22 mouse cellular contexts compared by ENCODE assay signal in genomic region chr8:118395178-118395577, GRCm38 (mm10).
DNase-seq lines count a peak whose midpoint lies in the region; ATAC-seq lines count a peak whose summit lies in the region.
"Had no signal": no experiment of that assay in that cellular context is flagged by ENCODE, and none has a peak within 500 bp of the region (broad histone marks: within the 10 kb centered on the region; RNA-seq: fewer than 3 reads in every experiment).

No protein-coding gene starts in this region.

- no peak for ATAC-seq in granulocyte monocyte progenitor cell, adult 5-6 weeks (replicated peaks; ENCODE audit: poor library complexity, severe bottlenecking)
- ATAC-seq: activated CD4-positive, CD25-positive, alpha-beta regulatory T cell, adult 4 months; forebrain, embryonic 13.5 days; liver, postnatal 0 days; midbrain, embryonic 16.5 days had no signal

- WGBS in heart, embryonic 10.5 days = 70% methylated on average over 4 of the region's 4 CpGs

- H3K4me3 ChIP-seq in heart, embryonic 10.5 days = no peak overlapping the region
- H3K4me3 ChIP-seq in brown adipose tissue, adult 24 weeks (ENCODE audit: insufficient read depth, low read depth, low read length) = no peak overlapping the region
- H3K4me3 ChIP-seq: embryonic facial prominence, embryonic 13.5 days; forebrain, embryonic 13.5 days; hindbrain, embryonic 13.5 days; layer of hippocampus, adult 2 months; myocyte had no signal

- intact Hi-C loops in heart, postnatal 25 days (cut with DNase I) = loop anchor here (2.0 to 10.0 kb wide), 2 partner anchors 40 to 460 kb away; no protein-coding TSS in a partner anchor

- H3K4me1 ChIP-seq in heart, embryonic 10.5 days = no peaks in the 10 kb centered on the region
- peaks cover 11% of the 10 kb centered on the region; the same call in 1 of the 2 replicates for H3K4me1 ChIP-seq in brown adipose tissue, adult 24 weeks (ENCODE audit: control insufficient read depth, insufficient read depth, insufficient read length, low read length)
- H3K4me1 ChIP-seq: embryonic facial prominence, embryonic 13.5 days; forebrain, embryonic 13.5 days had no signal

- H3K9me3 ChIP-seq in heart, embryonic 10.5 days = no peaks in the 10 kb centered on the region
- H3K9me3 ChIP-seq: embryonic facial prominence, embryonic 13.5 days; forebrain, embryonic 13.5 days; hindbrain, embryonic 13.5 days had no signal

- no peaks in the 10 kb centered on the region for H3K36me3 ChIP-seq in heart, embryonic 10.5 days
- H3K36me3 ChIP-seq: embryonic facial prominence, embryonic 13.5 days; hindbrain, embryonic 13.5 days had no signal

- no peaks in the 10 kb centered on the region for H3K27me3 ChIP-seq in heart, embryonic 10.5 days (ENCODE audit: insufficient read depth, poor library complexity, severe bottlenecking)
- H3K27me3 ChIP-seq: embryonic facial prominence, embryonic 13.5 days; forebrain, embryonic 13.5 days; hindbrain, embryonic 13.5 days had no signal

- H3K27ac ChIP-seq in heart, embryonic 10.5 days = no peak overlapping the region
- H3K27ac ChIP-seq in brown adipose tissue, adult 24 weeks (replicated peaks; ENCODE audit: low read depth, low read length) = peak overlapping the region; percentile 99
- H3K27ac ChIP-seq: embryonic facial prominence, embryonic 13.5 days; forebrain, embryonic 13.5 days; hindbrain, embryonic 13.5 days; layer of hippocampus, adult 2 months; macrophage had no signal

- DNase-seq in heart, embryonic 10.5 days (ENCODE audit: low spot score) = peak; percentile 3
- DNase-seq in heart, postnatal 25 days (ENCODE audit: low spot score) = no peak
- peak; percentile 11 for DNase-seq in kidney, postnatal 10 days
- no peak for DNase-seq in kidney, adult 9 months
- peak; percentile 27 for DNase-seq in R1 (ENCODE audit: low read depth, low spot score)
- DNase-seq in yolk sac, embryonic 10.5 days (ENCODE audit: low spot score) = no peak
- DNase-seq: adrenal gland, adult 8-10 months; cerebellum, adult 18-20 months; cerebellum, postnatal 14 days; kidney, postnatal 25 days; liver, postnatal 0 days; thymus, postnatal 14 days had no signal

Comparison
In these comparisons a context has a peak if more than half of its experiments do, and no peak if none do; other contexts are left out.
1. DNase-seq: peak in heart, embryonic 10.5 days (single experiment), kidney, postnatal 10 days (single experiment) and R1 (single experiment); none in heart, postnatal 25 days (single experiment), kidney, adult 9 months (single experiment) and yolk sac, embryonic 10.5 days (single experiment).